Mouse (Mus musculus): ENCODE measurements around the gene Pank2. TPM values are rescaled to one million over a fixed set of nuclear protein-coding genes. Genes with fewer than 3 reads are reported as not detected.
"Not testable (repeated sequence)": the region's sequence is repeated elsewhere in the genome, so short reads cannot be mapped to it uniquely, and the experiment has no call there.

The Pank2 gene
- polyA plus RNA-seq, 1 experiment from 2014 or later, result 28.3 TPM

GRCm38 (mm10) chr2:131309296-131309695, 47.0 kb downstream of the Pank2 start:
- DNase-seq (ENCODE audit: low spot score) (no peak), ATAC-seq (ENCODE audit: low FRiP score, low TSS enrichment) (no peak)
- 56% methylated on average over 6 of the region's 6 CpGs for WGBS

GRCm38 (mm10) chr2:131316167-131316566, 53.9 kb downstream of the Pank2 start:
- TF ChIP-seq EP300 (optimal IDR thresholded peaks at IDR 0.05), result no peak
- TF ChIP-seq CTCF (IDR thresholded peaks at IDR 0.05; ENCODE audit: low read depth), result no peak

More at GRCm38 (mm10) chr2:131309296-131309695, 47.0 kb downstream of the Pank2 start:
- H3K36me3 ChIP-seq (ENCODE audit: control insufficient read depth, insufficient read depth, low read length), result 0 out of 2 replicates have a peak, but pooled peaks cover 3% of the 10 kb centered on the region
- H3K9me3 ChIP-seq (ENCODE audit: control insufficient read depth, low read length), result no peaks in the 10 kb centered on the region
- no peak overlapping the region for H3K9ac ChIP-seq (ENCODE audit: low read length)
- no peak overlapping the region for H3K4me3 ChIP-seq (ENCODE audit: low read depth, low read length)
- no peaks in the 10 kb centered on the region for H3K4me1 ChIP-seq (replicated peaks; ENCODE audit: control insufficient read depth, insufficient read depth)
- H3K4me2 ChIP-seq (replicated peaks; ENCODE audit: low read depth), result no peak overlapping the region
- TF ChIP-seq CTCF (IDR thresholded peaks at IDR 0.05; ENCODE audit: low read depth) (no peak), EP300 (optimal IDR thresholded peaks at IDR 0.05) (no peak)
- H3K27ac ChIP-seq (replicated peaks), result no peak overlapping the region
- H3K27me3 ChIP-seq (ENCODE audit: control insufficient read depth, insufficient read depth, low read length), result no peaks in the 10 kb centered on the region

GRCm38 (mm10) chr2:131319401-131319800, 57.1 kb downstream of the Pank2 start:
- no peaks in the 10 kb centered on the region for H3K36me3 ChIP-seq (ENCODE audit: control insufficient read depth, insufficient read depth, low read length)
- H3K4me1 ChIP-seq (replicated peaks; ENCODE audit: control insufficient read depth, insufficient read depth), result no peaks in the 10 kb centered on the region
- H3K4me2 ChIP-seq (replicated peaks; ENCODE audit: low read depth), result no peak overlapping the region
- ATAC-seq (ENCODE audit: low FRiP score, low TSS enrichment) (no peak), DNase-seq (ENCODE audit: low spot score) (no peak)
- no peak overlapping the region for H3K4me3 ChIP-seq (ENCODE audit: low read depth, low read length)
- no peaks in the 10 kb centered on the region for H3K9me3 ChIP-seq (ENCODE audit: control insufficient read depth, low read length)
- H3K27ac ChIP-seq (replicated peaks), result no peak overlapping the region
- no peak overlapping the region for H3K9ac ChIP-seq (ENCODE audit: low read length)
- TF ChIP-seq CTCF (IDR thresholded peaks at IDR 0.05; ENCODE audit: low read depth) (no peak), EP300 (optimal IDR thresholded peaks at IDR 0.05) (no peak)
- no peaks in the 10 kb centered on the region for H3K27me3 ChIP-seq (ENCODE audit: control insufficient read depth, insufficient read depth, low read length)
- WGBS, result 83% methylated on average over 6 of the region's 6 CpGs

More at GRCm38 (mm10) chr2:131316167-131316566, 53.9 kb downstream of the Pank2 start:
- DNase-seq (ENCODE audit: low spot score) (no peak), ATAC-seq (ENCODE audit: low FRiP score, low TSS enrichment) (no peak)
- Histone ChIP-seq H3K27ac (replicated peaks) (no peak overlapping the region), H3K27me3 (ENCODE audit: control insufficient read depth, insufficient read depth, low read length) (no peaks in the 10 kb centered on the region), H3K4me1 (replicated peaks; ENCODE audit: control insufficient read depth, insufficient read depth) (no peaks in the 10 kb centered on the region), H3K36me3 (ENCODE audit: control insufficient read depth, insufficient read depth, low read length) (0 out of 2 replicates have a peak, but pooled peaks cover 3% of the 10 kb centered on the region), H3K4me3 (ENCODE audit: low read depth, low read length) (no peak overlapping the region), H3K4me2 (replicated peaks; ENCODE audit: low read depth) (no peak overlapping the region), H3K9ac (ENCODE audit: low read length) (no peak overlapping the region), H3K9me3 (ENCODE audit: control insufficient read depth, low read length) (no peaks in the 10 kb centered on the region)
- 88% methylated on average over 2 of the region's 2 CpGs for WGBS

GRCm38 (mm10) chr2:131321192-131321591, 58.9 kb downstream of the Pank2 start:
- H3K4me2 ChIP-seq (replicated peaks; ENCODE audit: low read depth); H3K36me3 ChIP-seq (ENCODE audit: control insufficient read depth, insufficient read depth, low read length); H3K4me1 ChIP-seq (replicated peaks; ENCODE audit: control insufficient read depth, insufficient read depth); DNase-seq (ENCODE audit: low spot score); H3K9ac ChIP-seq (ENCODE audit: low read length); H3K4me3 ChIP-seq (ENCODE audit: low read depth, low read length); H3K27ac ChIP-seq (replicated peaks); H3K9me3 ChIP-seq (ENCODE audit: control insufficient read depth, low read length); ATAC-seq (ENCODE audit: low FRiP score, low TSS enrichment); H3K27me3 ChIP-seq (ENCODE audit: control insufficient read depth, insufficient read depth, low read length): not testable (repeated sequence)
- WGBS, result 46% methylated on average over 3 of the region's 3 CpGs

DNA sequence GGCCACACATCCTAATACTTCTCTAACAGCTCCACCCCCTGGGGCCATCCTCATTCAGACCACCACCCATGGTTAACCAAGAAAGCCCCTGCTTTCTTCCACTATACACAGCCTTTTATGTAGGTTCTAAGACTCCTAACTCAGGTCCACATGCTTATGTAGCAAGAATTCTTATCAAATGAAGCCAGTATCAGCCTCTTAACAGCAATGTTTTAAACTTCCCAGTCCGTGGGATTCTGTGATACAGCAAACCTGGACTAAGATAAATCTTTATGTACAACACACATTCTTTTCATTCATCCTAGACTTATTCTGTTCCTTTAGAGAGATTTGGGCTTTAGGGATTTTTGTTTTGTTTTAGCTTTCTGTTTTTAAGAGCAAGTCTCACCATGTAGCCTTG, 61.4 kb downstream of the Pank2 start:
- Histone ChIP-seq H3K27ac (replicated peaks) (no peak overlapping the region), H3K4me3 (ENCODE audit: low read depth, low read length) (no peak overlapping the region), H3K4me1 (replicated peaks; ENCODE audit: control insufficient read depth, insufficient read depth) (no peaks in the 10 kb centered on the region), H3K9ac (ENCODE audit: low read length) (no peak overlapping the region), H3K36me3 (ENCODE audit: control insufficient read depth, insufficient read depth, low read length) (no peaks in the 10 kb centered on the region), H3K9me3 (ENCODE audit: control insufficient read depth, low read length) (no peaks in the 10 kb centered on the region), H3K4me2 (replicated peaks; ENCODE audit: low read depth) (no peak overlapping the region), H3K27me3 (ENCODE audit: control insufficient read depth, insufficient read depth, low read length) (no peaks in the 10 kb centered on the region)
- 50% methylated on average over 1 of the region's 1 CpGs for WGBS
- no peak for TF ChIP-seq EP300 (optimal IDR thresholded peaks at IDR 0.05)
- no peak for TF ChIP-seq CTCF (IDR thresholded peaks at IDR 0.05; ENCODE audit: low read depth)
- DNase-seq (ENCODE audit: low spot score) (no peak), ATAC-seq (ENCODE audit: low FRiP score, low TSS enrichment) (no peak)

DNA sequence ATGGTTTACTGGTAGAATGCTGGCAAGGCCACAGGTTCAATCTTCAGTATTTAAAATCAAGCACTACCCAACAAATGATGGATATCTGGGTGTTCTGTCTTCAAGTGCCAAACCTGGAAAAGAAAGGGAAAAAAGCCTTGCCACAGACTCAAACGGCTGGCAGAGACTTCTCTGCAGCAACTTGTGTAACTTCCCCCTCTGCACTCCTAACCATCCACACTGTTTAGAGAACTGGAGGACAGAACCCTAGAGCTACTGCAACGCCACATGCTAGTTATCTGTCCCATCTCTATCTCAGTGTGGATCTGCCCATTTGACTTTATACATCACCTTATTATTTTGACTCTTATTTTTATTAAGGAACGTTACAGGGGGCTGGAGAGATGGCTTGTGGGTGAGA, 63.7 kb downstream of the Pank2 start:
- DNase-seq (ENCODE audit: low spot score), result no peak
- 44% methylated on average over 3 of the region's 3 CpGs for WGBS

More for the DNA sequence above, 63.7 kb downstream of the Pank2 start:
- H3K4me2 ChIP-seq (replicated peaks; ENCODE audit: low read depth), result no peak overlapping the region
- no peak for TF ChIP-seq CTCF (IDR thresholded peaks at IDR 0.05; ENCODE audit: low read depth)
- TF ChIP-seq EP300 (optimal IDR thresholded peaks at IDR 0.05), result no peak
- no peak overlapping the region for H3K9ac ChIP-seq (ENCODE audit: low read length)
- H3K36me3 ChIP-seq (ENCODE audit: control insufficient read depth, insufficient read depth, low read length), result no peaks in the 10 kb centered on the region
- no peaks in the 10 kb centered on the region for H3K4me1 ChIP-seq (replicated peaks; ENCODE audit: control insufficient read depth, insufficient read depth)
- H3K4me3 ChIP-seq (ENCODE audit: low read depth, low read length), result no peak overlapping the region
- no peak for ATAC-seq (ENCODE audit: low FRiP score, low TSS enrichment)
- no peaks in the 10 kb centered on the region for H3K9me3 ChIP-seq (ENCODE audit: control insufficient read depth, low read length)
- H3K27ac ChIP-seq (replicated peaks), result no peak overlapping the region
- no peaks in the 10 kb centered on the region for H3K27me3 ChIP-seq (ENCODE audit: control insufficient read depth, insufficient read depth, low read length)

Measured in stomach, postnatal 0 days (tissue).